Comparison of ENCODE assay signal across 8 mouse cellular contexts in genomic region chr5:71658115-71658497, GRCm38 (mm10). TPM values are rescaled to one million over a fixed set of nuclear protein-coding genes. Genes with fewer than 3 reads are reported as not detected.
DNase-seq lines count a peak whose midpoint lies in the region; ATAC-seq and TF ChIP-seq lines count a peak whose summit lies in the region.

Gene Gabra4 (minus strand): TSS chr5:71658308.

- TF ChIP-seq CTCF in liver, adult 2 months (IDR thresholded peaks at IDR 0.05; ENCODE audit: low read depth, low read length), result no peak

- peak within 1 kb of the TSS; percentile 9; the same call in 1 of the 2 replicates for H3K4me3 ChIP-seq in liver, adult 2 months (ENCODE audit: insufficient read depth, low read depth, low read length)

- no peak within 1 kb of the TSS for H3K27ac ChIP-seq in liver, adult 2 months (replicated peaks; ENCODE audit: insufficient read depth, low read depth, low read length)

- H3K27me3 ChIP-seq in liver, adult 2 months (ENCODE audit: control insufficient read depth, insufficient read depth, low read length), result peaks cover 3% of the 10 kb centered on the region; the same call in 1 of the 2 replicates

- ATAC-seq in hematopoietic stem cell, adult 5-6 weeks (replicated peaks in 1 of 2; ENCODE audit: insufficient read depth in 1 of 2, low FRiP score in 2 of 2, low TSS enrichment in 1 of 2, low read depth in 1 of 2, poor library complexity in 2 of 2, severe bottlenecking in 2 of 2), result peak; percentile 18 to 46; a peak in 3 of 4 replicates
- no peak for ATAC-seq in erythroid progenitor cell, adult 5-6 weeks (replicated peaks; ENCODE audit: low FRiP score, poor library complexity, severe bottlenecking)

- no peak for TF ChIP-seq POLR2A in liver, adult 2 months (IDR thresholded peaks at IDR 0.05; ENCODE audit: extremely low read depth, insufficient read depth, low read length)

- no peaks in the 10 kb centered on the region for H3K79me2 ChIP-seq in liver, adult 2 months (ENCODE audit: control insufficient read depth, insufficient read depth, low read length)

- 4% methylated on average over 15 of the region's 15 CpGs for WGBS in liver, adult 2 months

- H3K9ac ChIP-seq in liver, adult 2 months (ENCODE audit: low read depth, low read length), result no peak within 1 kb of the TSS

- no peaks in the 10 kb centered on the region for H3K36me3 ChIP-seq in liver, adult 2 months (ENCODE audit: control insufficient read depth, insufficient read depth, low read length)

- no peaks in the 10 kb centered on the region for H3K4me1 ChIP-seq in liver, adult 2 months (ENCODE audit: control insufficient read depth, insufficient read depth, low read length)

- no peak for DNase-seq in liver, adult 2 months (ENCODE audit: extremely low read depth, low read depth, low spot score)
- no peak for DNase-seq in liver
- DNase-seq in cerebellum, adult 9-10 months, result peak; percentile 35
- DNase-seq in layer of hippocampus, postnatal 10 days (ENCODE audit: low spot score in 2 of 2), result no peak
- DNase-seq in mesoderm, embryonic 11.5 days (ENCODE audit: low read depth, low spot score), result peak; percentile 29
- DNase-seq in B cell, adult 2 months, result no peak

RNA-seq across cellular contexts. Expression of gene Gabra4, which starts in this region (rescaled TPM):
- 0.07 TPM in 1 of 2 replicates, not detected in the other for total RNA-seq in liver, adult 2 months (2014; rRNA removed)
- not detected in 2 replicates for polyA plus RNA-seq in liver, adult 2 months (2012; rRNA removed)
- total RNA-seq in hematopoietic stem cell, adult 5-6 weeks (2017), result not detected in 2 replicates
- 10 to 100 TPM; 43.0 to 46.9 TPM for total RNA-seq in layer of hippocampus, postnatal 10 days (2021)
- total RNA-seq in erythroid progenitor cell, adult 5-6 weeks (2015; ENCODE audit: low replicate concordance), result not detected in 2 replicates
- not detected in 2 replicates for total RNA-seq in erythroid progenitor cell, adult 5-6 weeks (2017; ENCODE audit: low replicate concordance)

Comparison
In these comparisons a context has a peak if more than half of its experiments do, and no peak if none do; other contexts are left out.
1. RNA of gene Gabra4 (total RNA-seq): 43.0 to 46.9 TPM in layer of hippocampus, postnatal 10 days; 0.07 TPM in liver, adult 2 months, not detected in hematopoietic stem cell, adult 5-6 weeks and not detected in erythroid progenitor cell, adult 5-6 weeks; every median in the first group is over 10 times any median in the second.
2. Peak in ATAC-seq in hematopoietic stem cell, adult 5-6 weeks; RNA of the gene not detected or under 1 TPM.
3. DNase-seq: peak in cerebellum, adult 9-10 months (single experiment) and mesoderm, embryonic 11.5 days (single experiment); none in liver, adult 2 months (single experiment), liver (single experiment), layer of hippocampus, postnatal 10 days (0 of 2) and B cell, adult 2 months (0 of 2).